Mouse (Mus musculus) hindbrain, embryonic 11.5 days (tissue): ENCODE measurements around the gene Nrxn1. TPM values are rescaled to one million over a fixed set of nuclear protein-coding genes. Genes with fewer than 3 reads are reported as not detected.
A peak's percentile ranks its signal among the peaks of the same experiment; 100 is the strongest.

Source experiments
- ATAC-seq: fragments of 200-750 bp; cut with Nextera tagmentation; 2 replicates; pipeline ENCODE4 v1.8.0; 2017; ENCODE audit warnings: mild to moderate bottlenecking, moderate TSS enrichment, moderate library complexity; ENCODE audit not compliant: low FRiP score
- DNase-seq: peaks from one replicate; pipeline ENCODE4 v3.0.0-alpha.2; 2015; ENCODE audit warnings: low spot score
- H3K27ac ChIP-seq: fragments of 300-500 bp; sonication (generic); 2 replicates; pipeline ENCODE4 v1.5.1; 2014; ENCODE audit warnings: mild to moderate bottlenecking, low read depth, low read length
- H3K27me3 ChIP-seq: fragments of 300-500 bp; sonication (generic); 2 replicates; pipeline ENCODE4 v1.6.1; 2014; ENCODE audit warnings: mild to moderate bottlenecking, low read length, moderate library complexity, mixed read lengths; ENCODE audit not compliant: control insufficient read depth, insufficient read depth
- H3K36me3 ChIP-seq: fragments of 300-500 bp; sonication (generic); 2 replicates; pipeline ENCODE4 v1.6.1; 2014; ENCODE audit warnings: mild to moderate bottlenecking, low read length, moderate library complexity, mixed read lengths; ENCODE audit not compliant: control insufficient read depth, insufficient read depth
- H3K4me1 ChIP-seq: fragments of 300-500 bp; sonication (generic); replicated peaks from 2 replicates; pipeline ENCODE4 v1.6.1; 2014; ENCODE audit warnings: low read length, mixed read lengths; ENCODE audit not compliant: control insufficient read depth, insufficient read depth
- H3K4me2 ChIP-seq: fragments of 300-500 bp; sonication (generic); replicated peaks from 2 replicates; pipeline ENCODE4 v1.6.1; 2014; ENCODE audit warnings: mild to moderate bottlenecking, low read depth, low read length
- H3K4me3 ChIP-seq: fragments of 300-500 bp; sonication (generic); 2 replicates; pipeline ENCODE4 v1.5.1; 2014; ENCODE audit warnings: low read depth, low read length
- H3K9ac ChIP-seq: fragments of 300-500 bp; sonication (generic); 2 replicates; pipeline ENCODE4 v1.6.1; 2014; ENCODE audit warnings: low read depth, low read length
- H3K9me3 ChIP-seq: fragments of 300-500 bp; sonication (generic); 2 replicates; pipeline ENCODE4 v1.6.1; 2016; ENCODE audit warnings: low read length; ENCODE audit not compliant: control insufficient read depth
- WGBS: fragments of 180-500 bp; shearing (Covaris S2); extraction: QIAGEN DNeasy Blood & Tissue Kit; methylation state at CpG from one replicate; pipeline ENCODE4 v1.1.7; 2014; 5-methylcytosine and 5-hydroxymethylcytosine counted together
- polyA plus RNA-seq: library from polyadenylated mRNA; unstranded; fragments of >200 nt; fragmentation: Nextera tagmentation; extraction: Ambion mirVana; gene quantifications from 2 replicates; pipeline ENCODE4 v1.2.1, GENCODE M21; 2014

Nrxn1 gene
- polyA plus RNA-seq, 1 experiment from 2014 or later, result 25.0 TPM

GRCm38 (mm10) chr17:90912746-90913145 lies 180.1 kb downstream of the Nrxn1 start:
- no peaks in the 10 kb centered on the region for H3K27me3 ChIP-seq
- no peak overlapping the region for H3K27ac ChIP-seq
- no peaks in the 10 kb centered on the region for H3K4me1 ChIP-seq
- DNase-seq (no peak), ATAC-seq (no peak)
- no peak overlapping the region for H3K4me3 ChIP-seq
- no peak overlapping the region for H3K9ac ChIP-seq
- no peak overlapping the region for H3K4me2 ChIP-seq
- 96% methylated on average over 2 of the region's 2 CpGs for WGBS
- no peaks in the 10 kb centered on the region for H3K36me3 ChIP-seq
- H3K9me3 ChIP-seq, result no peaks in the 10 kb centered on the region

- H3K9ac ChIP-seq, result no peak overlapping the region
- no peak overlapping the region for H3K4me2 ChIP-seq
- ATAC-seq, result no peak
Measured at GRCm38 (mm10) chr17:90912341-90912740, 180.5 kb downstream of the Nrxn1 start.

GRCm38 (mm10) chr17:90906118-90907093 lies 186.5 kb downstream of the Nrxn1 start:
- no peak overlapping the region for H3K9ac ChIP-seq
- H3K4me1 ChIP-seq, result no peaks in the 10 kb centered on the region
- H3K27ac ChIP-seq, result no peak overlapping the region
- no peak for DNase-seq
- H3K36me3 ChIP-seq, result no peaks in the 10 kb centered on the region
- 77% methylated on average over 6 of the region's 6 CpGs for WGBS
- H3K4me2 ChIP-seq, result no peak overlapping the region
- H3K27me3 ChIP-seq, result no peaks in the 10 kb centered on the region
- peak; percentile 44; the same call in 1 of the 2 replicates for ATAC-seq
- no peak overlapping the region for H3K4me3 ChIP-seq
- H3K9me3 ChIP-seq, result no peaks in the 10 kb centered on the region

More at GRCm38 (mm10) chr17:90912341-90912740, 180.5 kb downstream of the Nrxn1 start:
- no peak overlapping the region for H3K4me3 ChIP-seq
- H3K36me3 ChIP-seq, result no peaks in the 10 kb centered on the region
- H3K4me1 ChIP-seq, result no peaks in the 10 kb centered on the region
- H3K9me3 ChIP-seq, result no peaks in the 10 kb centered on the region
- no peak overlapping the region for H3K27ac ChIP-seq
- DNase-seq, result no peak
- H3K27me3 ChIP-seq, result no peaks in the 10 kb centered on the region

GRCm38 (mm10) chr17:90905143-90905542 lies 187.7 kb downstream of the Nrxn1 start:
- no peak for DNase-seq
- no peaks in the 10 kb centered on the region for H3K36me3 ChIP-seq
- no peaks in the 10 kb centered on the region for H3K4me1 ChIP-seq
- WGBS, result 89% methylated on average over 5 of the region's 5 CpGs
- no peak overlapping the region for H3K9ac ChIP-seq
- ATAC-seq, result no peak
- H3K9me3 ChIP-seq, result no peaks in the 10 kb centered on the region
- no peak overlapping the region for H3K4me2 ChIP-seq
- no peak overlapping the region for H3K4me3 ChIP-seq
- no peak overlapping the region for H3K27ac ChIP-seq
- H3K27me3 ChIP-seq, result no peaks in the 10 kb centered on the region

GRCm38 (mm10) chr17:90892327-90893259 lies 200.3 kb downstream of the Nrxn1 start:
- no peaks in the 10 kb centered on the region for H3K27me3 ChIP-seq
- no peaks in the 10 kb centered on the region for H3K4me1 ChIP-seq
- peak; percentile 75 for ATAC-seq
- no peak overlapping the region for H3K27ac ChIP-seq
- no peak overlapping the region for H3K4me2 ChIP-seq
- H3K9me3 ChIP-seq, result no peaks in the 10 kb centered on the region
- no peak overlapping the region for H3K9ac ChIP-seq
- DNase-seq, result peak; percentile 33
- 55% methylated on average over 4 of the region's 4 CpGs for WGBS
- no peak overlapping the region for H3K4me3 ChIP-seq
- H3K36me3 ChIP-seq, result no peaks in the 10 kb centered on the region

GRCm38 (mm10) chr17:90891711-90892110 lies 201.2 kb downstream of the Nrxn1 start:
- no peak for ATAC-seq

GRCm38 (mm10) chr17:90857225-90857624 lies 235.6 kb downstream of the Nrxn1 start:
- ATAC-seq (0 out of 2 replicates have a peak, but pooled peaks have one; percentile 33), DNase-seq (peak; percentile 31)
- no peak overlapping the region for H3K4me2 ChIP-seq

More at GRCm38 (mm10) chr17:90891711-90892110, 201.2 kb downstream of the Nrxn1 start:
- Histone ChIP-seq H3K9ac (no peak overlapping the region), H3K4me1 (no peaks in the 10 kb centered on the region), H3K36me3 (no peaks in the 10 kb centered on the region), H3K27ac (no peak overlapping the region), H3K9me3 (no peaks in the 10 kb centered on the region), H3K27me3 (no peaks in the 10 kb centered on the region), H3K4me2 (no peak overlapping the region), H3K4me3 (no peak overlapping the region)
- no peak for DNase-seq
- 63% methylated on average over 1 of the region's 1 CpGs for WGBS

GRCm38 (mm10) chr17:90843876-90844275 lies 249.0 kb downstream of the Nrxn1 start:
- no peak overlapping the region for H3K27ac ChIP-seq
- no peaks in the 10 kb centered on the region for H3K9me3 ChIP-seq
- H3K4me3 ChIP-seq, result no peak overlapping the region
- H3K36me3 ChIP-seq, result no peaks in the 10 kb centered on the region
- no peaks in the 10 kb centered on the region for H3K4me1 ChIP-seq
- H3K27me3 ChIP-seq, result no peaks in the 10 kb centered on the region
- 6% methylated on average over 1 of the region's 1 CpGs for WGBS
- DNase-seq (no peak), ATAC-seq (no peak)
- no peak overlapping the region for H3K9ac ChIP-seq
- no peak overlapping the region for H3K4me2 ChIP-seq

More at GRCm38 (mm10) chr17:90857225-90857624, 235.6 kb downstream of the Nrxn1 start:
- Histone ChIP-seq H3K27me3 (no peaks in the 10 kb centered on the region), H3K9me3 (no peaks in the 10 kb centered on the region), H3K4me3 (no peak overlapping the region), H3K4me1 (no peaks in the 10 kb centered on the region), H3K36me3 (no peaks in the 10 kb centered on the region), H3K27ac (no peak overlapping the region), H3K9ac (no peak overlapping the region)
- WGBS, result 54% methylated on average over 2 of the region's 2 CpGs
